Mouse (Mus musculus) liver, adult 2 months (tissue): ENCODE measurements around the gene Slc18a3. TPM values are rescaled to one million over a fixed set of nuclear protein-coding genes. Genes with fewer than 3 reads are reported as not detected.

Experiments
- DNase-seq: peaks from one replicate; pipeline ENCODE4 v3.0.0-alpha.2; 2011; ENCODE audit warnings: low read depth, low spot score; ENCODE audit errors: extremely low read depth
- H3K27ac ChIP-seq: fragments of 200-500 bp; replicated peaks from 2 replicates; pipeline ENCODE4 v1.5.1; 2012; ENCODE audit warnings: low read depth, mild to moderate bottlenecking, control low read depth, inconsistent platforms, low read length; ENCODE audit not compliant: insufficient read depth
- H3K27me3 ChIP-seq: fragments of 200-500 bp; 2 replicates; pipeline ENCODE4 v1.6.1; 2012; ENCODE audit warnings: mild to moderate bottlenecking, moderate library complexity, low read length, inconsistent platforms; ENCODE audit not compliant: control insufficient read depth, insufficient read depth
- H3K36me3 ChIP-seq: fragments of 200-500 bp; 2 replicates; pipeline ENCODE4 v1.6.1; 2012; ENCODE audit warnings: low read length, inconsistent platforms; ENCODE audit not compliant: control insufficient read depth, insufficient read depth
- H3K4me1 ChIP-seq: fragments of 200-500 bp; 2 replicates; pipeline ENCODE4 v1.6.1; 2011; ENCODE audit warnings: low read length; ENCODE audit not compliant: control insufficient read depth, insufficient read depth
- H3K4me3 ChIP-seq: fragments of 200-500 bp; 2 replicates; pipeline ENCODE4 v1.5.1; 2011; ENCODE audit warnings: low read depth, mild to moderate bottlenecking, control low read depth, low read length, moderate library complexity; ENCODE audit not compliant: insufficient read depth
- H3K79me2 ChIP-seq: fragments of 200-500 bp; 2 replicates; pipeline ENCODE4 v1.6.1; 2012; ENCODE audit warnings: inconsistent platforms, mild to moderate bottlenecking, low read length, moderate library complexity; ENCODE audit not compliant: control insufficient read depth, insufficient read depth
- H3K9ac ChIP-seq: fragments of 200-500 bp; 2 replicates; pipeline ENCODE4 v1.6.1; 2012; ENCODE audit warnings: low read depth, mild to moderate bottlenecking, control low read depth, inconsistent platforms, low read length
- CTCF ChIP-seq: fragments of 200-500 bp; IDR thresholded peaks from 2 replicates; pipeline ENCODE4 v1.5.1; 2011; ENCODE audit warnings: low read depth, low read length, control low read depth
- POLR2A ChIP-seq: fragments of 200-500 bp; IDR thresholded peaks from 2 replicates; pipeline ENCODE4 v1.6.1; 2011; ENCODE audit warnings: low read length, control low read depth; ENCODE audit not compliant: insufficient read depth; ENCODE audit errors: extremely low read depth
- WGBS: fragments of 180-500 bp; shearing (Covaris S2); methylation state at CpG from one replicate; pipeline ENCODE4 v1.1.7; 2018; 5-methylcytosine and 5-hydroxymethylcytosine counted together
- polyA plus RNA-seq: library from polyadenylated mRNA; depleted of rRNA; stranded (reverse); fragments of >200 nt; gene quantifications from 2 replicates; pipeline ENCODE4 v1.2.3, GENCODE M21; 2012; rRNA removed
- total RNA-seq: library from RNA; depleted of rRNA; stranded (reverse); fragments of >200 nt; gene quantifications from 2 replicates; pipeline ENCODE4 v1.2.3, GENCODE M21; 2014; rRNA removed

Slc18a3 gene
- total and polyA plus RNA-seq, 2 experiments: not detected

DNA sequence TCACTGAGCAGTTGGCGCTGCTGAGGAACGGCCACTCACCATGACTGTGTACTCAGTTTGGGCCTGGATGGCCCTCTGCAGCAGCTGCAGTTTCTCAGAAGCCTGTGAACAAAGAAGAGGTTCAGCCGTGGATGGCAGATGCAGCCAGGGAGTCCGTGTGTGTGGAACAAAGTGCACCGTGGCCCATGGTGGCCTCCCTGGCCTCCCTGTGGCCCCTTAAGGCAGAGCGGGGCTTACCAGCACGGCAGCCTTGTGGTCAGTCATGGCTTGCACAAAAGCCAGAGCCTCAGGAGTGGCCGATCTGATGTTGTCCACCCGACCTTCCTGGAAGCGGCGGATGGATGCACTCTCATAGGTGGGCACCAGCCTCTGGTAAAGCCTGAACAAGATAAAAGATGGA lies 45.9 kb downstream of the Slc18a3 start:
- TF ChIP-seq CTCF: no peak
- no peak for TF ChIP-seq POLR2A
- Histone ChIP-seq H3K79me2 (no peaks in the 10 kb centered on the region), H3K9ac (no peak overlapping the region), H3K4me1 (no peaks in the 10 kb centered on the region), H3K27ac (no peak overlapping the region), H3K4me3 (no peak overlapping the region), H3K27me3 (no peaks in the 10 kb centered on the region), H3K36me3 (no peaks in the 10 kb centered on the region)
- no peak for DNase-seq
- 88% methylated on average over 11 of the region's 11 CpGs for WGBS

Other genes with a start within 250 kb of the Slc18a3 start
- gene Ogdhl, start 142.8 kb downstream of the Slc18a3 start, total RNA-seq: 0.09 and 0.20 TPM in 2 replicates
- 0.05 TPM in 1 of 2 replicates, not detected in the other for gene Ogdhl, start 142.8 kb downstream of the Slc18a3 start, polyA plus RNA-seq
- gene 1700024G13Rik, start 76.5 kb downstream of the Slc18a3 start, total RNA-seq: not detected in 2 replicates
- gene 1700024G13Rik, start 76.5 kb downstream of the Slc18a3 start, polyA plus RNA-seq: not detected in 2 replicates
- not detected in 2 replicates for gene Chat, start 1.1 kb upstream of the Slc18a3 start, total RNA-seq
- not detected in 2 replicates for gene Chat, start 1.1 kb upstream of the Slc18a3 start, polyA plus RNA-seq
- gene Ercc6, start 48.7 kb upstream of the Slc18a3 start, total RNA-seq: 6.9 and 11.2 TPM in 2 replicates
- gene Ercc6, start 48.7 kb upstream of the Slc18a3 start, polyA plus RNA-seq: 2.0 and 2.8 TPM in 2 replicates
- not detected in 2 replicates for gene Prrxl1, start 134.6 kb upstream of the Slc18a3 start, total RNA-seq
- gene Prrxl1, start 134.6 kb upstream of the Slc18a3 start, polyA plus RNA-seq: not detected in 2 replicates
- 0.09 TPM in 1 of 2 replicates, not detected in the other for gene 3425401B19Rik, start 220.4 kb upstream of the Slc18a3 start, total RNA-seq
- gene 3425401B19Rik, start 220.4 kb upstream of the Slc18a3 start, polyA plus RNA-seq: not detected in 2 replicates